Mouse (Mus musculus): ENCODE data around the gene Tubb2a.
A peak's percentile ranks its signal among the peaks of the same experiment; 100 is the strongest.
"Not testable (repeated sequence)": the region's sequence is repeated elsewhere in the genome, so short reads cannot be mapped to it uniquely, and the experiment has no call there.

Gene Tubb2a

DNA sequence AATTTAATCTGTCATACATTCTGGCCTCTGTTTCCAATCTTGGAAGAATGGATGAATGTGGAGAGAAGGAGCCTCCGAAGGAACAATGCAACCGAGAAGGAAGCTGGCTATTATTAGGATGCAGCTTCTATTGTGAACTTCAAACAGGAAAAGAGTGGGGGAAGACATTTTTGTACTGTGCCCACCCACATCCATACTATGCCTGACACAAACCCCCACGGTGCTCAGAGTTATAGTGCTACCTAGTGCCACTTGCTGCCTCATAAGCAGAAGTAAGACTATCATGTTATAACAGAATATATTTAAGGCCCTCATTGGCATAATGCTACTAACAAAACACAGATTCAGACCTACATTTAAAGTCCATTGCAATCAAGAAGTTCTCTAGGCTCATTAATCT is 11.6 kb upstream of the Tubb2a start:
- DNase-seq (ENCODE audit: low spot score): no peak

- no peak for DNase-seq (ENCODE audit: low spot score)
Observed at GRCm38 (mm10) chr13:34088871-34089288, 11.1 kb upstream of the Tubb2a start.

GRCm38 (mm10) chr13:34088201-34088649 is 10.4 kb upstream of the Tubb2a start:
- DNase-seq (ENCODE audit: low spot score): not testable (repeated sequence)

DNA sequence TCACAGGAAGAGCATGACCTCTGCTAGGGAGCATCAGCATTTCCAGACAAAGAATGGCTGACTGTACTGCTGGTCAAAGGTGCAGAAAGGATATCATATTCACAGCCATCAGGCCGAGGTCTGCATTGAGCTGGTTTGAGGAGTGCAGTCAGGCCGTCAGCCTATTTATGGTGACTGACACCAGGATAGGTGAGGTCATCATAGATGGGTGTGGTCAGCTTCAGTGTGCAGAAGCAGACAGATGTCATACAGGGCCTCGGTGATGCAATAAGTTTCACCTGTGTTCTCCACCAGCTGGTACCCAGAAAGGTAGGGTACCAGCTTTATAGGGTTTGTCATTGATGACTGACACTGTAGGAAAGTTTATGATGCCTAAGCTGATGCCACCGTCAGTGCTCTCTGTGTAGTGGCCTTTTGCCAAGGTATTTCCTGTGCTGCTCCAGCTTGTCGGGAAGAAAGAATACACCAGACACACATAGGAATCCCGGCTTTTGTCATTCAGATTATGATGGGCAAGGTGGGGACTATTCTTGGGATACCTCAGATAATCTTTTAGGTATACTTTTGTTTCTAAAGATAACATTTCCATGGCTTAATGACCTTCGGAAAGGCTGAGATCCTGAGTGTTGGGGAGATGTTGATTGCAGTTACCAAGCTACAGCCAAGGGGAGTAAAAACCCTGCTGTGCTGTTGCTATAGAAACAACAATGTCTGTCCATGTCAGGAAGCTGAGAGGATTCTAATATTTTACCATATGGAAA is 9.4 kb upstream of the Tubb2a start:
- DNase-seq (ENCODE audit: low spot score): no peak

GRCm38 (mm10) chr13:34084026-34084750 is 6.4 kb upstream of the Tubb2a start:
- no peak for DNase-seq (ENCODE audit: low spot score)

DNA sequence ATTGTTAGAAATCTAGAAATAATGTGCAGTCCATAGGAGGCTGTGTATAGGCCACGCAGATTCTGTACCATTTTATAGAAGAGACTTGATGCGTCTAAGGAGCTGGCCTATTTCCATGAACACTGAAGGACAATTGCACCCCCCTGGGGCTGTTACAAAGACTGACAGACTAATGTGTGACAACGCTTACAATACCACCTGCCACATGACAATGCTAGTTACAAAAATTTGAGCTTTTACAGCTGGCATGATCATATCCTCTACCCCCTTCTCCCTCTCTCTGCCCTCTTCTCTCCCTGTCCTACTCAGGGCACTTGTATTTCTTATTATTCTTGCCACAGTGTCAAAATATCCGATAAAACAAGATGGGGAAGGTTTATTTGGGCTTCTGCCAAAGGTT is 4.1 kb upstream of the Tubb2a start:
- DNase-seq (ENCODE audit: low spot score): no peak

DNA sequence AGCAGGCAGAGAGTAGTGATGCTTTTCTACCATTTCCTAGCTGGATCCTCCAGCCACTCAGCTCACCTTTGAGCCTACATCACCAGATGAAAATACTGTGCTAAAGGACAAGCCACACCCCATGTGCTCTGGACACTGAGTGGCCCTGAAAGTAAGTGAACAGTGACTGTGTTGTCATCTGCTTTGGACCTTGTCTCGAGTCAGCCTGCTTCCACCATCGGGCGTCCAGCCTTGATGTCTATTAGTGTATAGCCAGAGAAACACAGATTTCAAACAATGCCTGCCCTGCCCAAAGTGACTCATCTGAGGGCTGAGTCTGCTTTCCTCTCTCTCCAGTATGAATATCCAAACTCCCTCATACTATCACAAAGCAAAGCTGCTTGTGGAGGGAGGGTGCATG is 2.0 kb upstream of the Tubb2a start:
- no peak for DNase-seq (ENCODE audit: low spot score)

DNA sequence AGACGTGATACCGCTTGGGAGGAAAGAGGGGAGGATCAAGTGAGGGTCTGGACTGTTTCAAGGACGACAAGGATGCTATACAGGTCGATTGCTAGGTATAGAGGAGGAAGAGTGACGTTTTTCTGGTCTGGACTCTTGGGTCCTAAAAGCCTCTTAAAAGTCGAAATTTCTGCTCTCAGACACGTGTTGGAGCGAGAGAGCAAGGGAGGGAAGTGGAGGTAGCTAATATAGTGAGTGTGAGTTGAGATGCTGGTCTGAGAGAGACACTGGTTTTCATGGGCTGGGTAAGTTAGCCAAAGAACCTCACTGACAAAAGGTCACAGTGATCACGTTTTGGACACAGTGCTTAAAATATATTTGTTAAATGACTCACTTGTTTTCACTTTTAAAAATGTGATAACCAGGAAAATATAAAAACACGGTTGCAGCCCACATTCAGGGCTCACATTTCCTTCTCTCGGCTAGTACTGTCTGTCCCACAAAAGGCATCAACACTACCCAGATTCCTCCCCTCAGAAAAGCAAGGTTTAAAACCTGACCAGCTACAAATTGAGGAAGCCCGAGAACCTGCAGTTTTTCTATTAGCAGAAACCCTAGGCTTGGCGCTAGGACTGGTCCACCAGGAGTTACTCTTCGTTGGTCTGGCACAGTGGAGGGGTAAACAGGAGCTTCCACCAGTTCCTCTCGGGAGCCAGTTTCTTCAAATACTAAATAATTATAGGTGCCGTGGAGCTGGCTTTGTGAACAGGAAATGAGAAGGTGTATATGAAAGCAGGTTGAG is 883 bp upstream of the Tubb2a start:
- DNase-seq (ENCODE audit: low spot score): no peak

- peak; percentile 18 for DNase-seq (ENCODE audit: low spot score)
Observed at GRCm38 (mm10) chr13:34076561-34077491, 981 bp downstream of the Tubb2a start.

DNA sequence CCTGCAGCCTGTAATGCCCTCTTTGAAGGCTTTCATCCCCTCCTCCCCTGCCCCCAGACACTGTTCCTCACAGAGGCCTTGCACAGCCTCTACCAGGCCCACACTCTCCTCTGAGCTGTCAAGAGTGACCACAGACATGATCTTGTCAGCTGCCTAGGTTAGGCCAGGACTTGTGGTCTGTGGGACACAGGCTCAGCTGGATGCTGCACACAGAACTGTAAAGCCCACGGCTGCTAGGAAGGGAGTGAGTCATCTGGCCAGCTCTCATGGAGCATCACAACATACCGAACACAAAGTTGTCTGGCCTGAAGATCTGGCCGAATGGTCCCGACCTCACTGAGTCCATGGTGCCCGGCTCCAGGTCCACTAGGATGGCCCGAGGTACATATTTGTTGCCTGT is 1.9 kb downstream of the Tubb2a start:
- DNase-seq (ENCODE audit: low spot score): not testable (repeated sequence)

DNA sequence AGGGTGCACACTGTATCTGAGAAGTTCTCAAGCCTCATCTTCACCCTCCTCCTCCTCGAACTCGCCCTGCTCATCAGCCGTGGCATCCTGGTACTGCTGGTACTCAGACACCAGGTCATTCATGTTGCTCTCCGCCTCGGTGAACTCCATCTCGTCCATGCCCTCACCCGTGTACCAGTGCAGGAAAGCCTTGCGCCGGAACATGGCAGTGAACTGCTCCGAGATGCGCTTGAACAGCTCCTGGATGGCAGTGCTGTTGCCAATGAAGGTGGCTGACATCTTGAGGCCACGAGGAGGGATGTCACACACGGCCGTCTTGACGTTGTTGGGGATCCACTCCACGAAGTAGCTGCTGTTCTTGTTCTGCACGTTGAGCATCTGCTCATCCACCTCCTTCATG is 3.4 kb downstream of the Tubb2a start:
- DNase-seq (ENCODE audit: low spot score): not testable (repeated sequence)

GRCm38 (mm10) chr13:34072847-34073246 is 5.0 kb downstream of the Tubb2a start:
- no peak for DNase-seq (ENCODE audit: low spot score)

GRCm38 (mm10) chr13:34071836-34072235 is 6.0 kb downstream of the Tubb2a start:
- DNase-seq (ENCODE audit: low spot score): no peak

- DNase-seq (ENCODE audit: low spot score): no peak
Observed at GRCm38 (mm10) chr13:34070296-34070695, 7.5 kb downstream of the Tubb2a start.

DNA sequence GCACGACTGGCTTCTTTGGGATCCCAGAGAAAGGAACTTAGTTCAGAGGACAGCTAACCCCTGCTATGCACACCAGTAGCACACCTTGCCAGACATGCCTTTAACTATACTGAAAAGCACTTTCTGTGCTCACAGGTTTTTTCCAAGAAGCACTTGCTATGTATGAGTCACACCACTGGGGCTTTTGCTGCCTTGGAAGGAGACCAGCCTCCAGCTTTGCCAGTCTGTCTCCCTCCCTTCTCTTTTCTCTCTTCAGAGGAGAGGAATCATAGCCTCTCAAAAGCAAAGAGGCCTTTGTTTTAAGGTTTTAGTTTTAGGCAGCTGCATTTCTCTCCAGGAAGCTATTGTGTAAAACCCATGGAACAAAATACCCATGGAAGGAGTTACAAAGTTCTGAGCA is 11.5 kb downstream of the Tubb2a start:
- no peak for DNase-seq (ENCODE audit: low spot score)

DNA sequence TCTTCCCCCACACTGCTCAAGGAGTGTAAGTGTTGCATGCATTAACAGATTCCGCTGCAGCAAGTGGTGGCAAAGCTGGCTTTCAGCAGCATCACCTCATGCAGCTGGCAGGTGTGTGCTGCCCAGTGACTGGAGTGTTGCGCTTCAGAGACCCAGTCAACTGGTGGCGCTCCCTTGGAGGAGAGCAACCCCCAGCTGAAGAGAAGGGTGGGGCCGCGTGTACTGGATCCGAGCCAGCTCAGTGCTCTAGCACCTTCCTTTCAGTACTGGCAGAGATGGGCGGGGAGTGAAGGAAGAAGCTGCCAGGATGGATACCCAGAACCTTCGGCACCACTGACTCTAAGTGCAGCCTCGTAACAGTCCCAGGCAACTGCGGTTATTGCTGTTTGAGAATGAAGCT is 15.3 kb downstream of the Tubb2a start:
- no peak for DNase-seq (ENCODE audit: low spot score)

GRCm38 (mm10) chr13:34060061-34060460 is 17.7 kb downstream of the Tubb2a start:
- DNase-seq (ENCODE audit: low spot score): no peak

- no peak for DNase-seq (ENCODE audit: low spot score)
Observed at GRCm38 (mm10) chr13:34057252-34057651, 20.6 kb downstream of the Tubb2a start.

DNA sequence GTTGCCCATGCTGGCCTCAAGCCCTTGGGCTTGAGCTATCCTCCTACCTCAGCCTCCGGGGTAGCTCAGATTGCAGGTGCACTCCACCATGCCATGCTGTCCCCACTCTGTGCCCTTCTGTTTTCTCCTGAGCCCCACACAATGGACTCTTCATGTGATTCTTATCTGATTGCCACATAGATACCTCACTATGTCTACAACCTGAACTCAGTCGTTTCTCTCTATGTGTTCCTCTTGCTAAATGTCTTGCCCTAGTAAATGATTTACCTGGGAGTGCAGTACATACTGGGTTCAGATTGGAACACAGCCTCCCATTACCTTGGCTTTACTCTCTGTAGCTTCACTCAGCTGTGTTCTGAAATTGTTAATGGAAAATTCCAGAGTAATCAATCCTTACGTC is 22.8 kb downstream of the Tubb2a start:
- DNase-seq (ENCODE audit: low spot score): no peak

GRCm38 (mm10) chr13:34054391-34054790 is 23.4 kb downstream of the Tubb2a start:
- no peak for DNase-seq (ENCODE audit: low spot score)

GRCm38 (mm10) chr13:34053673-34054282 is 24.0 kb downstream of the Tubb2a start:
- DNase-seq (ENCODE audit: low spot score): no peak
